Mouse (Mus musculus): Measurements from ENCODE around the gene Katnal1. TPM values are rescaled to one million over a fixed set of nuclear protein-coding genes. Genes with fewer than 3 reads are reported as not detected.

Gene Katnal1
- total and polyA plus RNA-seq, 3 experiments: 12.8 to 14.8 TPM; not detected in 1

GRCm38 (mm10) chr5:148975035-148975434, 45.9 kb upstream of the Katnal1 start:
- H3K4me3 ChIP-seq (ENCODE audit: control insufficient read depth in 1 of 2, insufficient read depth in 1 of 2, low read depth in 2 of 2, low read length in 2 of 2): no peak overlapping the region
- no peak overlapping the region for H3K27ac ChIP-seq (ENCODE audit: control insufficient read depth, low read depth, low read length)
- H3K79me2 ChIP-seq (ENCODE audit: control insufficient read depth, insufficient read depth, low read length, poor library complexity): no peaks in the 10 kb centered on the region
- DNase-seq (ENCODE audit: low read depth, low spot score): no peak
- H3K4me1 ChIP-seq (ENCODE audit: control insufficient read depth in 1 of 2, insufficient read depth in 2 of 2, low read length in 2 of 2): no peaks in the 10 kb centered on the region
- no peak overlapping the region for H3K9ac ChIP-seq (ENCODE audit: control insufficient read depth, low read depth, low read length, poor library complexity, severe bottlenecking)
- H3K27me3 ChIP-seq (ENCODE audit: control insufficient read depth in 1 of 2, insufficient read depth in 2 of 2, low read length in 2 of 2): no peaks in the 10 kb centered on the region
- H3K9me3 ChIP-seq (replicated peaks; ENCODE audit: insufficient read depth, low read length): no peaks in the 10 kb centered on the region
- TF ChIP-seq JUND (IDR thresholded peaks at IDR 0.05; ENCODE audit: low read depth, low read length): no peak
- no peak for TF ChIP-seq POLR2AphosphoS2 (IDR thresholded peaks at IDR 0.05; ENCODE audit: low read length)
- no peak for TF ChIP-seq E2F4 (IDR thresholded peaks at IDR 0.05; ENCODE audit: borderline replicate concordance, low read depth, low read length)
- no peak for TF ChIP-seq ZNF384 (IDR thresholded peaks at IDR 0.05; ENCODE audit: low read depth, low read length)
- no peak for TF ChIP-seq ZC3H11A (IDR thresholded peaks at IDR 0.05; ENCODE audit: low read depth, low read length)
- no peak for TF ChIP-seq MAX (IDR thresholded peaks at IDR 0.05; ENCODE audit: low read length)
- no peak for TF ChIP-seq CHD1 (IDR thresholded peaks at IDR 0.05; ENCODE audit: low read depth, low read length)
- no peak for TF ChIP-seq POLR2AphosphoS5 (IDR thresholded peaks at IDR 0.05; ENCODE audit: borderline replicate concordance, low read depth, low read length)
- TF ChIP-seq USF2 (IDR thresholded peaks at IDR 0.05; ENCODE audit: borderline replicate concordance in 1 of 2, insufficient read depth in 1 of 2, low read depth in 1 of 2, low read length in 2 of 2): no peak
- no peak for TF ChIP-seq ETS1 (IDR thresholded peaks at IDR 0.05; ENCODE audit: low read depth, low read length)
- TF ChIP-seq MAFK (IDR thresholded peaks at IDR 0.05; ENCODE audit: borderline replicate concordance, low read depth, low read length): no peak
- TF ChIP-seq GABPA (IDR thresholded peaks at IDR 0.05; ENCODE audit: low read depth, low read length): no peak
- no peak for TF ChIP-seq GATA1 (IDR thresholded peaks at IDR 0.05; ENCODE audit: low read depth, low read length)
- TF ChIP-seq CHD2 (IDR thresholded peaks at IDR 0.05; ENCODE audit: low read length): no peak
- no peak for TF ChIP-seq KAT2A (conservative IDR thresholded peaks at IDR 0.05; ENCODE audit: low read depth, low read length)
- TF ChIP-seq ZKSCAN1 (IDR thresholded peaks at IDR 0.05; ENCODE audit: low read depth, low read length): no peak
- no peaks in the 10 kb centered on the region; a peak in 1 of 4 replicates for H3K36me3 ChIP-seq (ENCODE audit: control insufficient read depth in 1 of 2, insufficient read depth in 2 of 2, low read length in 2 of 2)

- no peaks in the 10 kb centered on the region for H3K27me3 ChIP-seq (ENCODE audit: control insufficient read depth in 1 of 2, insufficient read depth in 2 of 2, low read length in 2 of 2)
- no peak overlapping the region for H3K27ac ChIP-seq (ENCODE audit: control insufficient read depth, low read depth, low read length)
- H3K9me3 ChIP-seq (replicated peaks; ENCODE audit: insufficient read depth, low read length): no peaks in the 10 kb centered on the region
- H3K79me2 ChIP-seq (ENCODE audit: control insufficient read depth, insufficient read depth, low read length, poor library complexity): no peaks in the 10 kb centered on the region
- H3K9ac ChIP-seq (ENCODE audit: control insufficient read depth, low read depth, low read length, poor library complexity, severe bottlenecking): no peak overlapping the region
- TF ChIP-seq JUND (IDR thresholded peaks at IDR 0.05; ENCODE audit: low read depth, low read length) (no peak), E2F4 (IDR thresholded peaks at IDR 0.05; ENCODE audit: borderline replicate concordance, low read depth, low read length) (no peak), BHLHE40 (IDR thresholded peaks at IDR 0.05; ENCODE audit: borderline replicate concordance, low read depth, low read length) (no peak), KAT2A (conservative IDR thresholded peaks at IDR 0.05; ENCODE audit: low read depth, low read length) (no peak)
- no peak for DNase-seq (ENCODE audit: low read depth, low spot score)
- H3K4me1 ChIP-seq (ENCODE audit: control insufficient read depth in 1 of 2, insufficient read depth in 2 of 2, low read length in 2 of 2): peaks cover 0 to under 1% of the 10 kb centered on the region in 2 experiments; a peak in 3 of 4 replicates
- H3K4me3 ChIP-seq (ENCODE audit: control insufficient read depth in 1 of 2, insufficient read depth in 1 of 2, low read depth in 2 of 2, low read length in 2 of 2): no peak overlapping the region
- no peaks in the 10 kb centered on the region; a peak in 2 of 4 replicates for H3K36me3 ChIP-seq (ENCODE audit: control insufficient read depth in 1 of 2, insufficient read depth in 2 of 2, low read length in 2 of 2)
These were observed 44.0 kb upstream of the Katnal1 start for GRCm38 (mm10) chr5:148973019-148973668.
